Mouse (Mus musculus) stomach, embryonic 16.5 days (tissue): ENCODE results near the gene Gm21860. TPM values are rescaled to one million over a fixed set of nuclear protein-coding genes. Genes with fewer than 3 reads are reported as not detected.
"Not testable (repeated sequence)": the region's sequence is repeated elsewhere in the genome, so short reads cannot be mapped to it uniquely, and the experiment has no call there.

ENCODE experiments used
- ATAC-seq: fragments of 200-750 bp; cut with Nextera tagmentation; 2 replicates; pipeline ENCODE4 v1.8.0; 2017; ENCODE audit warnings: moderate number of reproducible peaks, moderate TSS enrichment; ENCODE audit not compliant: insufficient read depth, low FRiP score
- H3K27ac ChIP-seq: fragments of 300-500 bp; sonication (generic); 2 replicates; pipeline ENCODE4 v1.5.1; 2014; ENCODE audit warnings: low read length
- H3K27me3 ChIP-seq: fragments of 300-500 bp; sonication (generic); 2 replicates; pipeline ENCODE4 v1.6.1; 2014; ENCODE audit warnings: low read length, control low read depth, mixed read lengths; ENCODE audit not compliant: control insufficient read depth, insufficient read depth
- H3K36me3 ChIP-seq: fragments of 300-500 bp; sonication (generic); 2 replicates; pipeline ENCODE4 v1.6.1; 2014; ENCODE audit warnings: low read length; ENCODE audit not compliant: control insufficient read depth, insufficient read depth
- H3K4me1 ChIP-seq: fragments of 300-500 bp; sonication (generic); 2 replicates; pipeline ENCODE4 v1.6.1; 2014; ENCODE audit warnings: low read length, control low read depth, mixed read lengths; ENCODE audit not compliant: control insufficient read depth, insufficient read depth
- H3K4me2 ChIP-seq: fragments of 300-500 bp; sonication (generic); 2 replicates; pipeline ENCODE4 v1.6.1; 2014; ENCODE audit warnings: low read depth, low read length, mixed read lengths
- H3K4me3 ChIP-seq: fragments of 300-500 bp; sonication (generic); replicated peaks from 2 replicates; pipeline ENCODE4 v1.5.1; 2014; ENCODE audit warnings: mild to moderate bottlenecking, low read length
- H3K9ac ChIP-seq: fragments of 300-500 bp; sonication (generic); 2 replicates; pipeline ENCODE4 v1.6.1; 2014; ENCODE audit warnings: low read length
- H3K9me3 ChIP-seq: fragments of 300-500 bp; sonication (generic); replicated peaks from 2 replicates; pipeline ENCODE4 v1.6.1; 2016; ENCODE audit warnings: low read length, control low read depth; ENCODE audit not compliant: control insufficient read depth
- WGBS: fragments of 180-500 bp; shearing (Covaris S2); extraction: QIAGEN DNeasy Blood & Tissue Kit; methylation state at CpG from one replicate; pipeline ENCODE4 v1.1.7; 2014; 5-methylcytosine and 5-hydroxymethylcytosine counted together
- polyA plus RNA-seq: library from polyadenylated mRNA; unstranded; fragments of >200 nt; fragmentation: Nextera tagmentation; extraction: Ambion mirVana; gene quantifications from 2 replicates; pipeline ENCODE4 v1.2.1, GENCODE M21; 2015

Gene Gm21860
- polyA plus RNA-seq, 1 experiment from 2014 or later, result not detected

DNA sequence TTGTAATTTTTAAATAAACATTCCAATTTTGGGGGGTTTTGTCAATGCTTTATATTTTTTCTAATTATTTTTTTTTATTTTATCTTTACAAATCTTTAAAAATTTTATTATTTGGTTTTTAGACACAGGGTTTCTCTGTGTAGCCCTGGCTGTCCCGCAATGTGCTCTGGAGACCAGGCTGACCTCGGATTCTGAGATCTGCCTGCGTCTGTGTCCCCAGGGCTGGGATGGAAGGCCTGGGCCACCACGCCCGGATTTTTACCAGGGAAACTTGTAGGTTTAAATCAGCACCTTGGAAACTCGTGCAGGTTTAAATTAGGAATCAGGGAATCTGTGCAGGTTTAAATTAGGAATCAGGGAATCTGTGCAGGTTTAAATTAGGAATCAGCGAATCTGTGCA lies 37.1 kb downstream of the Gm21860 start:
- H3K4me1 ChIP-seq, H3K27me3 ChIP-seq, H3K36me3 ChIP-seq, H3K4me2 ChIP-seq, H3K9ac ChIP-seq, H3K4me3 ChIP-seq, H3K9me3 ChIP-seq, H3K27ac ChIP-seq, ATAC-seq: not testable (repeated sequence)
- WGBS, result 67% methylated on average over 7 of the region's 7 CpGs

Other genes starting within 250 kb of the Gm21860 start
- not detected in 2 replicates for gene Gm47283, start 29.9 kb upstream of the Gm21860 start, polyA plus RNA-seq
- not detected in 2 replicates for gene Gm21748, start 84.4 kb upstream of the Gm21860 start, polyA plus RNA-seq